Mouse (Mus musculus) layer of hippocampus, adult 9-10 months (tissue): ENCODE measurements at regions not wholly inside any gene's neighbourhood (a gene's known extent, or its start where the extent isn't known, plus 50 kb on each side); places are given as distances from the start of the nearest gene placed in this dataset.

Experiments used
- DNase-seq: peaks from one replicate; pipeline ENCODE4 v3.0.0; 2022; ENCODE audit warnings: low spot score

- no peak for DNase-seq
Measured at GRCm38 (mm10) chr17:31776949-31777607, 78.5 kb downstream of the Sik1 start.

- no peak for DNase-seq
Measured at GRCm38 (mm10) chr17:31777751-31778150, 77.9 kb downstream of the Sik1 start.

- DNase-seq = no peak
Measured at GRCm38 (mm10) chr17:31779466-31779865, 76.1 kb downstream of the Sik1 start.

DNA sequence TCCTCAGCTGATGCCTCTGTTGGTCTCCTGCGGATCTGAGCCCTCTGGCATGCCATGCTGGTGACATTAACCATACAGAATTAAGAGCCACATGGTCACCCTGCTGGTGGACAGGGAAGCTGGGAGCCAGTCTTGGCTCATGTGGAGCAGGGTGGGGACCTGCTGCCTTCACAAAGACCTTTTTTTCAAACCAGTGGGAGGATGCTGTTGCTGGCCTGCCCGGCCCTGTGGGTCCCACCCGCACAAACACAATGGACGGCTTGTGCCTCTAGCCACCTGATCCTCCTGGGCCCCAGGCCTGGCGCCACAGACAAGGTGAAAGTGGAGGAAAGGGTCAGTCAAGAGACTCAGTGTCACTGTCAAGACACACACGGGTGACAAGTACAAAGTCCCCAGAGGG, 73.4 kb downstream of the Sik1 start:
- DNase-seq = no peak

DNA sequence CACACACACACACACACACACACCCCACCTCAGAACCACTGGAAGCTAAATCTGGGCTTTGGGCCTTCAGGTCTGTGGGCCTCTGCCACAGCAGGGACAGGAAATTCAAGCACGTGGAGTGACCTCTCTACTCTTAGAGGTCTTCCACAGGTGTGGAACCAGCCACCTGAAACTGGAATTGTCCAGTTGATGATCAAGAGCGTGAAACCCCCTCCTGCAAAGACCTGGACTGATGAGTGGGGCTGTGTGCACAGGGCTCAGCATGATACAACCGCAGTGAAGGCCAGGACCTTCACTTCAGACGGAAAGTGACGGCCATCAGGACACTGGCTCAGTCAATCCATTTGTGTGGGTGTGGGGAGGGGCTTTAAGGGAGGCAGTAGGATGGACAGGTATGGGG, 72.5 kb downstream of the Sik1 start:
- no peak for DNase-seq

- no peak for DNase-seq
Measured at GRCm38 (mm10) chr17:31788316-31788715, 67.3 kb downstream of the Sik1 start.

DNA sequence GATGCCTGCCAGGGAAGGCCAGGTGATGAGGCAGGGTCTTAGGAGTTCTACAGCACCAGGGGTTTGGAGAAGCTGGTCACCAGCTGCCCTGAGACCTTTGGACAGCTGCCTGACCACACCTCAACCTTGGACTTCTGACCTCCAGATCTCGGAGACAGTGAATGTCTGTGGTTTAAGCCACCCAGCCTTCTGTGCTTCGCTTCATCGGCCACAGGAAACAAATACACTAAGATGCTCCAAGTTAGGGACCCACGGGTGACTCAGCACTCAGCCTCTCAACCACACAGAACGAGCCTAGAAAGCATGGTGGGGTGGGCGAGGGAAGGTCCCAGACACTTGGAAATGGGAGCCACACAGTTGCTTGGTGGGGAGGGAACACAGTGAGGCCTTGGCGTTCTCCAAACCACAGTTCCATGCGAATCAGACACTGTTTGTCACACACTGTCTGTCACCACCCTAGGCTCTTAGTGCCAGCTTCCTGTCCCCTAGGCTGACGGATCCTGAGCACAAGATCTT, 66.5 kb downstream of the Sik1 start:
- no peak for DNase-seq

DNA sequence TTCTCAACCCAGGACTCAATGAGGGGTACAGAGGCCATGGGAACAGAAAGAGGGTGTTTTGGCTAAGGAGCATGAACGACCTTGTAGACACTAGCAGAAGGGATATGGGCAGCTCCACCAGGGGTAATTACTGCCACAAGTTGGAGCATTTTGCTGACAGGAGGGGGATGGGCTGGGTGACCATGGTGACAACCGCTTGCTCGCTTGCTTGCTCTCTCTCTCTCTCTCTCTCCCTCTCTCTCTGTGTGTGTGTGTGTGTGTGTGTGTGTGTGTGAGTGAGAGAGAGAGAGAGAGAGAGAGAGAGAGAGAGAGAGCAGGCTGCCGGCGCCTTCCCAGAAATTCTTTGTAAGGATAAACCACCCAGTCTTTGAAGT, 65.7 kb downstream of the Sik1 start:
- no peak for DNase-seq

- DNase-seq = no peak
Measured at GRCm38 (mm10) chr17:31790280-31791063, 65.1 kb downstream of the Sik1 start.

- DNase-seq = no peak
Measured at GRCm38 (mm10) chr17:31791656-31792055, 63.9 kb downstream of the Sik1 start.

DNA sequence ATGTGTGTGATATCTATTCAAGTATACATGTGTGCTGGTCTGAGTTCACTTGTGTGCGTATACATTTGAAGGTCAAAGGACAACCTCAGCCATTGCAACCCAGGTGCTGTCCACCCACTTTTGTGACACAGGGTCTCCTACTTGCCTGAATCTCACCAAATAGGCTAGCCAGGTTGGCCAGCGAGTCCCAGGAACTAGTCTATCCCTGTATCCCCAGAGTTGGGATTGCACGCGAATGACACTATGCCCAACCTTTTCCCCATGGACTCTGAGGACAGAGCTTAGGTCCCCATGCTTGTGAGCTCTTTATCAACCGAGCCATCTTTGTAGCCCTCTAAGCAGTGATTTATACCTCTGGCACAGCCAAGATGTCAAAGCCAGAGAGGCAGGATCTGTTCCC, 62.6 kb downstream of the Sik1 start:
- DNase-seq = no peak

DNA sequence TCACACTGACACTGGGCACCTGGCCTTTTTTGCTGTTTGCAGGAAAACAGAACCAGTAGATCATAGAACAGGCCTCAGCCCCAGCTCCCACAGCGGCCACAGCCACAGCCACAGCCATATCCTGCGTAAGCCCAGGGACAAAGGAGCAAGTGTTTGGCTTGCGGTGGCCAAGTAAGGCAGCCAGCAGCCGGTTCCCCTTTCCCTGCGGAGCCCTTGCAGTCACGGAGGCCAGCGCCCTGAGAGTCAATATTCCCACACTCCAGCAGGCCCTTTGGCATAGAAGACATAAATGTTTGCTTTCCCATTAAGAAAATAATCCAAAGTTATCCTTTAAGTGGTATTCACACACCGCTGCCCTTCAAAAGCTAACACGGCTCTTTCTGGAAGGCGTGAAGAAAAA, 62.1 kb downstream of the Sik1 start:
- no peak for DNase-seq

DNA sequence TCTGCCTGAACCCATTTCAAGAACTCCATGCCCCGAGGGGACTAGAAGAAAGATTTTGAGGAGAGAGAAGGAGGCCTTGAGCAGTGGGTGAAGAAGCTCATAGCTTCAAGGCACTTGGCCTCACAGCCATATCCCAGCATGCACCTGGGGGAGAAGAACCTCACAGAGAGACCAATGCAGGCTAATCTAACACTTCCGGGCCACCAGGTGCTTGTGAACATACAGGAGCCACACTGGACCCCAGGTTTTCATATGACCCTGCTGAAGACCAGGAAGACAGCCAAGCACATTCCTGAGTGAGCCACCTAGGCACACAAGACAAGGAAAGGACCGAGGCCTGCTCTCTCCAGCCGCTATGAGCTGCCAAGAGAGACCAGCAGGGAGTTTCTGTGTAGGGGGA, 61.6 kb downstream of the Sik1 start:
- DNase-seq = no peak
